Mouse (Mus musculus) G1E (cell line): ENCODE measurements around the gene Trabd.

ENCODE experiments used
- CTCF ChIP-seq: IDR thresholded peaks from 2 replicates; pipeline ENCODE4 v1.5.1; 2012; ENCODE audit warnings: low read depth, low read length, inconsistent platforms, mixed read lengths
- GATA1 ChIP-seq: IDR thresholded peaks from 2 replicates; pipeline ENCODE4 v1.6.1; 2012; ENCODE audit warnings: borderline replicate concordance, low read length, inconsistent platforms, mixed read lengths
- POLR2AphosphoS5 ChIP-seq: IDR thresholded peaks from 2 replicates; pipeline ENCODE4 v1.6.1; 2012; ENCODE audit warnings: low read depth, low read length, inconsistent platforms; ENCODE audit not compliant: insufficient replicate concordance
- TAL1 ChIP-seq: conservative IDR thresholded peaks from 2 replicates; pipeline ENCODE4 v1.6.1; 2012; ENCODE audit warnings: low read depth, low read length, inconsistent platforms, mixed read lengths

DNA sequence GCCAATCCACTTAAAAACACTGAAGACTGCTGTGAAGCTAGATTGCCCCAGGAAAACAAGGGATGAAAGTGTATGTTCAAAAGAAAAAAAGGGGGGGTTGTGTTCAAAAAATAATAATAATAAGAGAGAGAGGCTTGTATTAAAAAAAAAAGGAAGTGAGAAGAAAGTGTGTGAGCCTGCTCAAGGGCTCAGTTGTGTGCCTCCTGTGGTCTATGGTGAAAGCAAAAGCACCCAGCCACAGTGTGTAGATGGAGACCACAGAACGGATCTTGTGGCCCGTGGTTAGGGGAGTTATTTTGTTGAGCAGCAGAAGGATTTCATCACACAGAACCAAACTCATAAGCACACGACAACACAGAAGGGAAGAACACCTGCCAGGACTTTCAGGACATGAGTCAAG, 56.4 kb downstream of the Trabd start:
- TF ChIP-seq CTCF = no peak
- no peak for TF ChIP-seq TAL1
- TF ChIP-seq POLR2AphosphoS5 = no peak
- no peak for TF ChIP-seq GATA1
